Mouse (Mus musculus): ENCODE measurements at regions not wholly inside any gene's neighbourhood (a gene's known extent, or its start where the extent isn't known, plus 50 kb on each side); places are given as distances from the start of the nearest gene placed in this dataset.
A peak's percentile ranks its signal among the peaks of the same experiment; 100 is the strongest.

GRCm38 (mm10) chr13:110484358-110484940, 89.6 kb downstream of the Plk2 start:
- peak; percentile 7 for DNase-seq (ENCODE audit: extremely low read depth)
- dilution Hi-C loops (cut with MboI; ENCODE audit: extremely low pct_ligation_motif_present, extremely low pct_unique_long_range_greater_than_20kb, low sequenced_read_pairs) (no loop called here), in situ Hi-C loops (cut with MboI; ENCODE audit: low pct_ligation_motif_present, low pct_unique_long_range_greater_than_20kb, low sequenced_read_pairs) (no loop called here)
- H3K27ac ChIP-seq (ENCODE audit: insufficient read depth, low read depth), result no peak overlapping the region
- H3K9me3 ChIP-seq (replicated peaks; ENCODE audit: low read length), result no peaks in the 10 kb centered on the region
- no peak overlapping the region for H3K4me3 ChIP-seq (replicated peaks in 1 of 3; ENCODE audit: low read depth in 2 of 3, low read length in 2 of 3, poor library complexity in 1 of 3)
- H3K4me2 ChIP-seq (ENCODE audit: insufficient read depth, low read depth, poor library complexity, severe bottlenecking), result peak overlapping the region; percentile 22; the same call in 1 of the 2 replicates
- H3K9ac ChIP-seq (ENCODE audit: insufficient read depth, low read depth), result no peak overlapping the region
- no peaks in the 10 kb centered on the region for H3K79me2 ChIP-seq (replicated peaks; ENCODE audit: control insufficient read depth, extremely low read depth, insufficient read depth, poor library complexity, severe bottlenecking)
- H3K27me3 ChIP-seq (replicated peaks), result no peaks in the 10 kb centered on the region
- TF ChIP-seq CTCF (conservative IDR thresholded peaks at IDR 0.05 in 1 of 2, IDR thresholded peaks at IDR 0.05 in 1 of 2; ENCODE audit: low read depth in 2 of 2, low read length in 2 of 2) (no peak), HCFC1 (IDR thresholded peaks at IDR 0.05; ENCODE audit: low read depth, low read length) (no peak), MAX (IDR thresholded peaks at IDR 0.05; ENCODE audit: low read length) (no peak), ZMIZ1 (IDR thresholded peaks at IDR 0.05; ENCODE audit: low read depth, low read length) (no peak), CHD2 (IDR thresholded peaks at IDR 0.05; ENCODE audit: low read length) (peak; percentile 60; the same call in 1 of the 2 replicates), KAT2A (IDR thresholded peaks at IDR 0.05; ENCODE audit: insufficient replicate concordance, low read length) (no peak)
- H3K4me1 ChIP-seq (ENCODE audit: control insufficient read depth in 1 of 2, insufficient read depth in 2 of 2), result no peaks in the 10 kb centered on the region
- H3K36me3 ChIP-seq (replicated peaks in 1 of 2; ENCODE audit: control insufficient read depth in 1 of 2, insufficient read depth in 1 of 2, low read length in 1 of 2), result no peaks in the 10 kb centered on the region

- dilution Hi-C loops (cut with MboI; ENCODE audit: extremely low pct_ligation_motif_present, extremely low pct_unique_long_range_greater_than_20kb, low sequenced_read_pairs), result no loop called here
- H3K36me3 ChIP-seq (replicated peaks in 1 of 2; ENCODE audit: control insufficient read depth in 1 of 2, insufficient read depth in 1 of 2, low read length in 1 of 2), result no peaks in the 10 kb centered on the region
- H3K9me3 ChIP-seq (replicated peaks; ENCODE audit: low read length), result no peaks in the 10 kb centered on the region
- in situ Hi-C loops (cut with MboI; ENCODE audit: low pct_ligation_motif_present, low pct_unique_long_range_greater_than_20kb, low sequenced_read_pairs), result no loop called here
- H3K4me2 ChIP-seq (ENCODE audit: insufficient read depth, low read depth, poor library complexity, severe bottlenecking), result no peak overlapping the region
- no peak overlapping the region for H3K9ac ChIP-seq (ENCODE audit: insufficient read depth, low read depth)
- H3K27ac ChIP-seq (ENCODE audit: insufficient read depth, low read depth), result no peak overlapping the region
- DNase-seq (ENCODE audit: extremely low read depth), result no peak
- no peaks in the 10 kb centered on the region for H3K79me2 ChIP-seq (replicated peaks; ENCODE audit: control insufficient read depth, extremely low read depth, insufficient read depth, poor library complexity, severe bottlenecking)
- no peaks in the 10 kb centered on the region for H3K4me1 ChIP-seq (ENCODE audit: control insufficient read depth in 1 of 2, insufficient read depth in 2 of 2)
- no peak for TF ChIP-seq MAFK (IDR thresholded peaks at IDR 0.05; ENCODE audit: insufficient replicate concordance, low read length)
- no peak for TF ChIP-seq RAD21 (IDR thresholded peaks at IDR 0.05; ENCODE audit: low read depth, low read length)
- TF ChIP-seq CTCF (conservative IDR thresholded peaks at IDR 0.05 in 1 of 2, IDR thresholded peaks at IDR 0.05 in 1 of 2; ENCODE audit: low read depth in 2 of 2, low read length in 2 of 2), result no peak
- TF ChIP-seq CHD1 (IDR thresholded peaks at IDR 0.05; ENCODE audit: low read depth, low read length), result no peak
- no peak for TF ChIP-seq KAT2A (IDR thresholded peaks at IDR 0.05; ENCODE audit: insufficient replicate concordance, low read length)
- no peak for TF ChIP-seq USF1 (IDR thresholded peaks at IDR 0.05; ENCODE audit: low read depth, low read length)
- TF ChIP-seq ZNF384 (IDR thresholded peaks at IDR 0.05; ENCODE audit: low read depth, low read length), result no peak
- TF ChIP-seq USF2 (conservative IDR thresholded peaks at IDR 0.05; ENCODE audit: low read depth, low read length), result no peak
- no peak for TF ChIP-seq PAX5 (IDR thresholded peaks at IDR 0.05; ENCODE audit: low read length)
- TF ChIP-seq POLR2A (IDR thresholded peaks at IDR 0.05; ENCODE audit: low read depth, low read length), result no peak
- no peak for TF ChIP-seq EP300 (IDR thresholded peaks at IDR 0.05; ENCODE audit: low read length)
- no peak for TF ChIP-seq BHLHE40 (IDR thresholded peaks at IDR 0.05; ENCODE audit: low read depth, low read length)
- TF ChIP-seq POLR2AphosphoS2 (IDR thresholded peaks at IDR 0.05; ENCODE audit: low read depth, low read length), result no peak
- no peak for TF ChIP-seq ZKSCAN1 (IDR thresholded peaks at IDR 0.05; ENCODE audit: borderline replicate concordance, low read depth, low read length)
- TF ChIP-seq IRF4 (IDR thresholded peaks at IDR 0.05; ENCODE audit: low read depth, low read length), result no peak
- no peak for TF ChIP-seq RCOR1 (conservative IDR thresholded peaks at IDR 0.05; ENCODE audit: low read depth, low read length)
- TF ChIP-seq MAX (IDR thresholded peaks at IDR 0.05; ENCODE audit: low read length), result no peak
- no peak for TF ChIP-seq TBP (conservative IDR thresholded peaks at IDR 0.05; ENCODE audit: low read depth, low read length)
- no peak for TF ChIP-seq MEF2A (IDR thresholded peaks at IDR 0.05; ENCODE audit: borderline replicate concordance, low read depth, low read length)
- TF ChIP-seq UBTF (IDR thresholded peaks at IDR 0.05; ENCODE audit: low read depth, low read length), result no peak
- H3K27me3 ChIP-seq (replicated peaks), result no peaks in the 10 kb centered on the region
- H3K4me3 ChIP-seq (replicated peaks in 1 of 3; ENCODE audit: low read depth in 2 of 3, low read length in 2 of 3, poor library complexity in 1 of 3), result no peak overlapping the region
These were observed 90.7 kb downstream of the Plk2 start for GRCm38 (mm10) chr13:110485515-110485914.

All from CH12.LX (cell line).